Mouse (Mus musculus): ENCODE results near the gene Mast4.

The Mast4 gene

GRCm38 (mm10) chr13:103121796-103122792 lies 212.2 kb downstream of the Mast4 start:
- no peak for DNase-seq (ENCODE audit: low read depth, low spot score)

DNA sequence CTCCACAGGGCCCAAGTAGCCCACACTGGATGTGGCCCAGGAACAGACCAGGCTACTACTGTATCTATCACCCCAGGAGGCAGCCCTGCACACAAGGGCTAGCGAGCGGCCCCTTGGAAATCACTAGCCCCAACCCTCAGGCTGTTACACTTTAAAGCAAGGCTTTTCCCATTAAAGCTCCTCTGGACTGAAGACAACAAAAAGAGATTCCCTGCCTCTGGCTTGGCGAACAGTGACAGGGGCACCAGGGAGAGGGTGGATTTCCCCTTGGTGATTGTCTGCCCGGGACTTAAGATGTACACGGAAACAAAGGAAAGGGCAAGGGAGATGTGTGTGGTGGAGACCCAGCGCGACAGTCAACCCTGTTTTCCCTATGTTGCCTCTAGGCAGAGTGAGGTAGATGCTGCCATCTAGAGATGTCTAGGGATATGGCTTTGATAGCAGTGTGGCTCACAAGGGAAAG lies 213.6 kb downstream of the Mast4 start:
- DNase-seq (ENCODE audit: low read depth, low spot score): no peak

DNA sequence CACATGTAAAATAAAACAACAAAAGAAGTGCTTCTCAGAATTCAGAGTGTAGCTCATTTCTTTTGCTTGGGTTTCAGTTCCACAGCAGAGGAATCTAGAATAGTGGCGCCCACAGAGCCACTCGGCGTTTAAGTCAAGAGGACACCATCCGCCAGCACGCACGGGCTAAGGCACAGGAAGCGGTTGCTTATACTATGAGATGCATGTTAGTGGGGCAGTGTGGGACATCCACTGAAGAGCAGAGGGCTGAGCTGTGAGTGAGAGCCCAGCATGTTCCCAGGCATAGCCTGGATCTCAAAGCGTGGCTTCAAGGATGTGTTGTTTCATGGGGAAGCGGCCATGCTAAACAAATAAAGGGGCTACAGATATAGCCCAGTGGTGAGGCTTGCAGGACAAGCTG lies 214.6 kb downstream of the Mast4 start:
- DNase-seq (ENCODE audit: low read depth, low spot score): no peak

DNA sequence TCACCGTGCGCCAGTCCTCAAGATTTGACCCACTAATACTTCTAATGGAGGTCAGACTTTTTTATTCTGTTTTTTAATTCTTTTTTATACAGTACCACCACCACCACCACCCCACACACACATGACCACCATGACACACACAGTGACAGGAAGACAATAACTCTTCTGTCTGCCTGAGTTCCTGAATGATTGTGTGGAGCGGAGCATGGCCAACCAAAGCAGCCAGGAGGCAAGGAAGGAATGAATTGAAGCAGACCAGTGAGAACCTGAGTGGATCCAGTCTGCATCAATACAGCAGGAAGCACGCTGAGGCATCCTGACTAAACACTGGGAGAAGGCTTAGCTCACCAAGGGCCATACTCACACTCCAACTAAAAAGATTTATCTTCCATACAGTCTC lies 219.2 kb downstream of the Mast4 start:
- no peak for DNase-seq (ENCODE audit: low read depth, low spot score)

- no peak for DNase-seq (ENCODE audit: low read depth, low spot score)
These were observed 220.0 kb downstream of the Mast4 start for GRCm38 (mm10) chr13:103114274-103114673.

GRCm38 (mm10) chr13:103109872-103110271 lies 224.4 kb downstream of the Mast4 start:
- peak; percentile 40 for DNase-seq (ENCODE audit: low read depth, low spot score)

GRCm38 (mm10) chr13:103107362-103107761 lies 226.9 kb downstream of the Mast4 start:
- no peak for DNase-seq (ENCODE audit: low read depth, low spot score)

- DNase-seq (ENCODE audit: low read depth, low spot score): no peak
These were observed 231.7 kb downstream of the Mast4 start for GRCm38 (mm10) chr13:103102598-103102997.

DNA sequence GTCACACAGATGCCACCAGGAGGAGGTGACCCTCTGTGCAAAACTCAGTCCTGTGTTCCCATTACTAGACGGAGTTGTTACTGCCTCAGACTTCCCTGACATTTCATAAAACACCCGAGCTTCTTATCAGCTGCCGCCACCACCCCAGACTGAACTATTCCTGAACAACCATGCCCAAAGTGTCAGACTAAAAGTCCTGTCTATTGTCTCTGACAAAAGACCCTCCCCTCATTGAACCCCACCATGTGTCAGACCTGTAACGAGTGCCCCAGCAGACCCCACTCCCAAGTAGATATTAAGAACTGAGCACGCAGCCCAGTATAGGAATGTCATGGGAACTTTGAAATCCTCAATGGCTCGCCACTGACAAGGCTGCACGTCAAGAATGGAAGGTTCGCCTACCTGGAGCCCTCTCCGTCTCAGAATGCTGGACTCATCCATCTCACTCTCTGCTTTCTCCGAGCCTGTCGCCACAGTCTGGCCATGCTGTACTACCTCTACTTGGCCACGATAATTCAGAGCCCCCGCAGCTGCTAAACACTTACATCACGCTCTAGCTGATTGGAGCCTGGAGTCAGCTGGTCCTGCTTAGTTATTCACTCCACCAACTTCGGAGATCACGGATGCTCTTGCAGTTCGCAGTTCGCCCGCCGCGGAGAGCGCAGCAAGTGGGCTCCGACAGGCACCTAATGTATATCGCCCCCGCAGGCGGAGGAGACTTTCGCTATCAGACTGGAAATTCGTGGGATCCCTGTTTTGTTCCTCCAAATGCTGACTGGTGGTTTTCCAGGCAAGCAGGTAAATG lies 237.7 kb downstream of the Mast4 start:
- DNase-seq (ENCODE audit: low read depth, low spot score): no peak

- no peak for DNase-seq (ENCODE audit: low read depth, low spot score)
These were observed 238.8 kb downstream of the Mast4 start for GRCm38 (mm10) chr13:103095491-103095890.

GRCm38 (mm10) chr13:103094595-103094994 lies 239.7 kb downstream of the Mast4 start:
- DNase-seq (ENCODE audit: low read depth, low spot score): no peak

DNA sequence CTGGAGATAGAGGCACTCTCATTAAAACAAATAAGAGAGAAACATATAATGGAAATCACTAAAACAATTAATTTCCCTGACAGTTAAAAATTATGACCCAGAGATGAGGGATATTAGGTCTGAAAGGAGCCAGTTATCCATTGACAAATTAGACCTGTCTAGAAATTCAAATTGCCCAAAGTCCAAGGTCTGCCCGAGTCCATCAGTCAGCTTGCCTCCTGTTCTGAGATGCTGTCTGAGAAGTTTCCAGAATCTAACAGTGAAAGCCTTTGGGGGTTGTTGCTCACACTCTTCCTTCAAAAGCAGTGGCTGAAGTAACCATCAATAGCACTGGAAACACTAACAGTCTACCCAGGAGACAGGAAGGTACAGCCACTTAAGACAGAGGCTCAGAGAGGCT lies 240.6 kb downstream of the Mast4 start:
- no peak for DNase-seq (ENCODE audit: low read depth, low spot score)

- no peak for DNase-seq (ENCODE audit: low read depth, low spot score)
These were observed 248.7 kb downstream of the Mast4 start for GRCm38 (mm10) chr13:103085540-103086121.

DNA sequence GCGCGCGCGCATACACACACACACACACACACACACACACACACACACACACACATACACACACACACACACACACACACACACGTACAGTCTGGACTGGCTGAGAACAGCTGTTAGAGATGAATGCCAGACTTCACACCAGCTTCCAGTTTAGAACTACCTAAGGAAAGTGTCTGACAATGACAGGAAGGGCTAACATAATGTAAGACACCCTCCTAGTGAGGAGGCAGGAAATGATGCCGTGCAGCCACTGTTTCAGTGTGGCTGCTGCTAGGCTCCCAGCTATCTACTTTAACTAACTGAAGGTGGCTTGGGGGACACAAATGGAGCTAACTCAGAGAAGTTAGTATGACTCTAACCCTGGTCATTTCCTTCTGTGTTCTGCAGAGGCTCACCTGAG lies 251.4 kb downstream of the Mast4 start:
- DNase-seq (ENCODE audit: low read depth, low spot score): no peak

GRCm38 (mm10) chr13:103079806-103080205 lies 254.5 kb downstream of the Mast4 start:
- no peak for DNase-seq (ENCODE audit: low read depth, low spot score)

GRCm38 (mm10) chr13:103078815-103079214 lies 255.5 kb downstream of the Mast4 start:
- DNase-seq (ENCODE audit: low read depth, low spot score): no peak

- no peak for DNase-seq (ENCODE audit: low read depth, low spot score)
These were observed 260.8 kb downstream of the Mast4 start for GRCm38 (mm10) chr13:103073461-103073860.

GRCm38 (mm10) chr13:103071783-103072182 lies 262.5 kb downstream of the Mast4 start:
- DNase-seq (ENCODE audit: low read depth, low spot score): peak; percentile 44

GRCm38 (mm10) chr13:103067581-103068166 lies 266.6 kb downstream of the Mast4 start:
- DNase-seq (ENCODE audit: low read depth, low spot score): no peak

DNA sequence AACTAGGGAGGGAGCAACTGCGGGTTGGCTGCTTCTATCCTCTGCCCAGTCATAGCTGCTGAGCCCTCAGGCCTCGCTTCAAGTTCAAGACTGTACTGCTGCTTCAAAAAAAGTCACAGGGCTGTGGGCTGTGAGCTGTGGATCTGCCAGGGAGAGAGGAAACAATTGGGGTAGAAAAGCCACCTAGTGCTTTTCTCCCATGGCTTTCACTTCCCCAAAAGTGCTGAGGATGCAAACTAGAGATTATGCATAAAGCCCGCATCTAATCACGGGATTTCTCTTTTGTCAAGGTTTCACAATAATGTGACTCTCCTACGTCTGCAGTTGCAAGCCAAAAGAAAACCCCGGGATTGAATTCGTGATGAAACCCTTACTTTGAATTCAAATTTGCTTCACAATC lies 268.9 kb downstream of the Mast4 start:
- peak; percentile 47 for DNase-seq (ENCODE audit: low read depth, low spot score)

GRCm38 (mm10) chr13:103061680-103062079 lies 272.6 kb downstream of the Mast4 start:
- DNase-seq (ENCODE audit: low read depth, low spot score): no peak
